Mouse (Mus musculus) testis, postnatal 14 days (tissue): ENCODE results near the gene Exoc3l2.

ENCODE experiments used
- DNase-seq: peaks from one replicate; pipeline ENCODE4 v3.0.0; 2021; ENCODE audit warnings: low spot score

Exoc3l2 gene

GRCm38 (mm10) chr7:19456628-19457027, 6.5 kb upstream of the Exoc3l2 start:
- DNase-seq, result no peak

- DNase-seq, result no peak
These were observed 5.6 kb upstream of the Exoc3l2 start for GRCm38 (mm10) chr7:19457414-19458071.

- peak; percentile 68 for DNase-seq
These were observed 5.1 kb upstream of the Exoc3l2 start for GRCm38 (mm10) chr7:19458072-19458486.

GRCm38 (mm10) chr7:19458591-19459111, 4.5 kb upstream of the Exoc3l2 start, which contains the start of gene Mark4:
Gene Mark4, minus strand, starts transcription at chr7:19458821.
- DNase-seq, result peak; percentile 83

- DNase-seq, result no peak
These were observed 3.8 kb upstream of the Exoc3l2 start for GRCm38 (mm10) chr7:19459144-19459870.

- DNase-seq, result no peak
These were observed 2.6 kb upstream of the Exoc3l2 start for GRCm38 (mm10) chr7:19460500-19460899.

GRCm38 (mm10) chr7:19461488-19461887, 1.6 kb upstream of the Exoc3l2 start:
- peak; percentile 73 for DNase-seq

GRCm38 (mm10) chr7:19462443-19462842, 688 bp upstream of the Exoc3l2 start:
- no peak for DNase-seq

GRCm38 (mm10) chr7:19464367-19465307, 1.5 kb downstream of the Exoc3l2 start:
- no peak for DNase-seq

- DNase-seq, result no peak
These were observed 3.5 kb downstream of the Exoc3l2 start for GRCm38 (mm10) chr7:19466602-19467145.

- DNase-seq, result no peak
These were observed 4.5 kb downstream of the Exoc3l2 start for GRCm38 (mm10) chr7:19467638-19468037.

GRCm38 (mm10) chr7:19468279-19468678, 5.1 kb downstream of the Exoc3l2 start:
- no peak for DNase-seq

GRCm38 (mm10) chr7:19469404-19469803, 6.3 kb downstream of the Exoc3l2 start:
- DNase-seq, result no peak

- no peak for DNase-seq
These were observed 7.2 kb downstream of the Exoc3l2 start for GRCm38 (mm10) chr7:19470308-19470707.

GRCm38 (mm10) chr7:19472403-19472802, 9.3 kb downstream of the Exoc3l2 start:
- DNase-seq, result no peak

GRCm38 (mm10) chr7:19473875-19474443, 10.8 kb downstream of the Exoc3l2 start:
- peak; percentile 79 for DNase-seq

GRCm38 (mm10) chr7:19477084-19477483, 14.0 kb downstream of the Exoc3l2 start:
- DNase-seq, result no peak

GRCm38 (mm10) chr7:19477624-19478384, 14.7 kb downstream of the Exoc3l2 start:
- no peak for DNase-seq

GRCm38 (mm10) chr7:19483281-19483680, 20.1 kb downstream of the Exoc3l2 start:
- no peak for DNase-seq

GRCm38 (mm10) chr7:19485488-19485887, 22.4 kb downstream of the Exoc3l2 start:
- no peak for DNase-seq

- no peak for DNase-seq
These were observed 23.4 kb downstream of the Exoc3l2 start for GRCm38 (mm10) chr7:19486549-19486948.
